In genomic region chr17:80139753-80140444, GRCm38 (mm10) we compare ENCODE assay signal across 15 mouse cellular contexts. TPM values are rescaled to one million over a fixed set of nuclear protein-coding genes. Genes with fewer than 3 reads are reported as not detected.
A peak's percentile ranks its signal among the peaks of the same experiment; 100 is the strongest.
DNase-seq lines count a peak whose midpoint lies in the region; ATAC-seq lines count a peak whose summit lies in the region.
"Had no signal": no experiment of that assay in that cellular context is flagged by ENCODE, and none has a peak within 500 bp of the region (broad histone marks: within the 10 kb centered on the region; RNA-seq: fewer than 3 reads in every experiment).

No protein-coding gene starts in this region.

- DNase-seq in spleen, postnatal 36 days (ENCODE audit: low spot score in 2 of 2), result peak; percentile 18 to 23
- DNase-seq in spleen, postnatal 10 days (ENCODE audit: low spot score in 2 of 2), result no peak
- peak; percentile 25 for DNase-seq in c-Kit-positive CD71-negative TER-119-negative erythroid progenitor cells, embryonic 14.5 days (ENCODE audit: low read depth)
- no peak for DNase-seq in layer of hippocampus, postnatal 14 days (ENCODE audit: low spot score in 2 of 2)
- no peak for DNase-seq in urinary bladder, postnatal 14 days (ENCODE audit: low spot score)
- no peak for DNase-seq in heart, postnatal 14 days
- no peak for DNase-seq in testis, postnatal 10 days (ENCODE audit: low spot score)
- DNase-seq: adrenal gland, postnatal 14 days; cerebellum, postnatal 25 days; kidney, adult 11 months; kidney, postnatal 36 days; layer of hippocampus, postnatal 36 days; lung, adult 18-20 months had no signal

- peak; percentile 53; the same call in 1 of the 2 replicates for ATAC-seq in neutrophil, adult 5-6 weeks (ENCODE audit: extremely low read depth, insufficient number of reproducible peaks, low FRiP score, poor library complexity, severe bottlenecking)
- ATAC-seq: midbrain, embryonic 16.5 days had no signal

- intact Hi-C loops in heart, postnatal 14 days (cut with DNase I), result no loop called here

RNA-seq across cellular contexts. Expression of gene Galm, which starts 12.6 kb away (rescaled TPM):
- total RNA-seq in neutrophil, adult 5-6 weeks (2017), result 10.8 and 15.5 TPM in 2 replicates
- total RNA-seq in layer of hippocampus, postnatal 14 days (2021), result 1 to 10 TPM; 4.0 to 5.0 TPM
- total RNA-seq in heart, postnatal 14 days (2021), result 10 to 100 TPM; 11.0 to 12.4 TPM

Comparison
In these comparisons a context has a peak if more than half of its experiments do, and no peak if none do; other contexts are left out.
1. DNase-seq: peak in spleen, postnatal 36 days (2 of 2) and c-Kit-positive CD71-negative TER-119-negative erythroid progenitor cells, embryonic 14.5 days (single experiment); none in spleen, postnatal 10 days (0 of 2), layer of hippocampus, postnatal 14 days (0 of 2), urinary bladder, postnatal 14 days (single experiment), heart, postnatal 14 days (0 of 2) and testis, postnatal 10 days (single experiment).